Mouse (Mus musculus) lung, postnatal 0 days (tissue): ENCODE measurements at regions not wholly inside any gene's neighbourhood (a gene's known extent, or its start where the extent isn't known, plus 50 kb on each side); places are given as distances from the start of the nearest gene placed in this dataset.

Experiments used
- CTCF ChIP-seq: IDR thresholded peaks from 2 replicates; pipeline ENCODE4 v1.5.1; 2016; ENCODE audit warnings: antibody characterized with exemption, mild to moderate bottlenecking
- EP300 ChIP-seq: IDR thresholded peaks from 2 replicates; pipeline ENCODE4 v1.6.1; 2016; ENCODE audit warnings: antibody characterized with exemption, mild to moderate bottlenecking, control low read depth

- TF ChIP-seq CTCF, result no peak
- no peak for TF ChIP-seq EP300
Observed at GRCm38 (mm10) chr7:137675381-137675780, 238.0 kb downstream of the Glrx3 start.
